Mouse (Mus musculus) hindbrain, embryonic 12.5 days (tissue): Measurements from ENCODE around the gene Slc26a3. TPM values are rescaled to one million over a fixed set of nuclear protein-coding genes. Genes with fewer than 3 reads are reported as not detected.

ENCODE experiments used
- polyA plus RNA-seq: library from polyadenylated mRNA; unstranded; fragments of >200 nt; fragmentation: Nextera tagmentation; extraction: Ambion mirVana; gene quantifications from 2 replicates; pipeline ENCODE4 v1.2.1, GENCODE M21; 2016

Slc26a3 gene
- polyA plus RNA-seq, 1 experiment from 2014 or later = not detected

Other genes with a start within 250 kb of the Slc26a3 start
- gene Gm6993, start 150.1 kb upstream of the Slc26a3 start, polyA plus RNA-seq = not detected in 2 replicates
- gene Lamb1, start 125.6 kb upstream of the Slc26a3 start, polyA plus RNA-seq = 33.7 and 41.5 TPM in 2 replicates
- 139 and 153 TPM in 2 replicates for gene Dld, start 39.4 kb upstream of the Slc26a3 start, polyA plus RNA-seq
- 15.9 and 18.1 TPM in 2 replicates for gene Cbll1, start 108.7 kb downstream of the Slc26a3 start, polyA plus RNA-seq
- gene Slc26a4, start 169.1 kb downstream of the Slc26a3 start, polyA plus RNA-seq = 0.25 and 0.44 TPM in 2 replicates
- gene Bcap29, start 243.8 kb downstream of the Slc26a3 start, polyA plus RNA-seq = 29.7 and 34.4 TPM in 2 replicates